Mouse (Mus musculus): ENCODE measurements around the gene Crtc1. TPM values are rescaled to one million over a fixed set of nuclear protein-coding genes. Genes with fewer than 3 reads are reported as not detected.

Gene Crtc1
- polyA plus RNA-seq, 1 experiment: 19.9 TPM

DNA sequence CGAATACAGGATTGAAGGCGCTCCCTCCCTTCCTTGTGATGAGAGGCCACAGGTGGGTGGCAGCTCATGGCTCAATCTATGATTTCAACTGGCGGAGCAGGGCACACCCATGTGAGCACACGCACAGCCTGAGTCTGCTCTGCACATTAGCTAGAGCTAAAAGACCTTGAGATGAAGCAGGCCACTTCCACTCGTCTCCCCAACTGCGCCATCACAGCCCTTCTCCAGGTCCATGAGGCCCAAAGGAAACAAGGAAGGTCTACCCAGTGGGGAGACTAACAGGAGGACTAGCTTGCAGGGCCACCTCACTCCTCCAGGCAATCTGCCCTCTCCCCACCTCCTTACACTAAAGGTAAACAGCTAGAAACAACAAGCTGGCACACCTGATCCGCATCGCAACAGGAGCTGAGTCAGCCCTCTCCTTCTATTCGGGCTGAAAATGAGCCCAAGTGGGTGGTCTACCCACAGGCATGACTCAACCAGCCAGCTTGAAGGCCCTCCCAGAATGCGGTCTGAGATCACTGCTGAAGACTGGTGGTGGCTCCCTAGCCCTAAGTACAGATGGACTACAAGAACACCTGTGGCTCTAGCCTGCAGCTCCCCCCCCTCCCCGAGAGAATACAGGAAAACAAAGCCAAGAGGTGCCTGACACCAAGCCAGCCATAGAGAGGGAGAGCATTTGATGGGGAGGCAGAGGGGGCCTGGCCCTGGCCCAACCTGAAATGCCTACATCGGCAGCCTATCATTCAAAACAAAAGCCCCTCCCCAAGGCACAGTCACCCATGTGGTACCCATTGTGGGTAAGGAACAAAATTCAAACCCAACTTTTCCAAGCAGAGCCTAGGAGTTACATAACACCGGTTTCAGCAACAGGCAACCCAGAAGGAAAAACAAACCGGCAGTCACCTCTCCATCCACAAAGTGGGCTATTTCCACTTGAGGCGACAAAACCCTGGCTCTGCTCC lies 88.1 kb downstream of the Crtc1 start:
- DNase-seq (ENCODE audit: low read depth): no peak

GRCm38 (mm10) chr8:70347860-70348420 lies 91.4 kb downstream of the Crtc1 start:
- no peak for DNase-seq (ENCODE audit: low read depth)

GRCm38 (mm10) chr8:70347443-70347842 lies 91.9 kb downstream of the Crtc1 start:
- DNase-seq (ENCODE audit: low read depth): no peak

DNA sequence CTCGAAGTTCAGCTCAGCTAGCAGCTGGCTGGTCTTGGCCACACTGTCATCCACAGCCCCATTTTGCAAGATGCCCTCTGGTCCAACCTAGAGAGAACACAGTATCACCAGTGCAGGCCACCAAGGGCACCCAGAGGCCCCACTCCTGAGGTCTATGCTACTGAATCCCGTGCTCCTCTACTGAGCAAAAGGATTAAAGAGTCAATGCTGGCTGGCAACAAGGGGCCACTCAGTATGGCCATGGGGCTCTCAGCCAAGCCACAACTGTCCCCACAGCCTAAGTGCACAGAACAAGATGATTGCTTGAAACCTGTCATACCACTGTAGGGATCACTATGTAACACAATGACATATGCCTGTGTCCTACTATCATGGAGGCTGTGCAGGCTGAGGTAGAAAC lies 95.1 kb downstream of the Crtc1 start:
- no peak for DNase-seq (ENCODE audit: low read depth)

GRCm38 (mm10) chr8:70343696-70344095 lies 95.7 kb downstream of the Crtc1 start:
- DNase-seq (ENCODE audit: low read depth): no peak

GRCm38 (mm10) chr8:70343076-70343475 lies 96.3 kb downstream of the Crtc1 start:
- no peak for DNase-seq (ENCODE audit: low read depth)

DNA sequence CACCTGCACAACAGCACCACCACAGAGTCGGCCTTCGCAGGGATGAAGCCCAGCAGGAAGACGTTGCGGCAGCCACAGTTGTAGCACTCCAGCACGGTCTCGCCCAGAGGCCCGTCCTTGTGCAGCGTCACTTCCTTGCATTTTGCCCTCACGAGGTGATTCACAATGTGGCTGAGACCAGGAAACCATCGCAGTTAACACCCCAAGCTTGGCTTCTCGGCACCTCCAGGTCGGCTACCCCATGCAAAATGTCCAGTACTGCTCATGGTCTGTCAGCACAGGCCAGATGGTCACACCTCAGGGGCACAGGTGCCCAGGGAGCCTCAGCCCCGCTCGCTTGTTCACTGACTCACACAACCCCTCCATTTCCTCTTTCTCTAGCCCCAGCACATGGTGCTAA lies 97.4 kb downstream of the Crtc1 start:
- no peak for DNase-seq (ENCODE audit: low read depth)

- DNase-seq (ENCODE audit: low read depth): no peak
These were observed 98.7 kb downstream of the Crtc1 start for GRCm38 (mm10) chr8:70340659-70341058.

DNA sequence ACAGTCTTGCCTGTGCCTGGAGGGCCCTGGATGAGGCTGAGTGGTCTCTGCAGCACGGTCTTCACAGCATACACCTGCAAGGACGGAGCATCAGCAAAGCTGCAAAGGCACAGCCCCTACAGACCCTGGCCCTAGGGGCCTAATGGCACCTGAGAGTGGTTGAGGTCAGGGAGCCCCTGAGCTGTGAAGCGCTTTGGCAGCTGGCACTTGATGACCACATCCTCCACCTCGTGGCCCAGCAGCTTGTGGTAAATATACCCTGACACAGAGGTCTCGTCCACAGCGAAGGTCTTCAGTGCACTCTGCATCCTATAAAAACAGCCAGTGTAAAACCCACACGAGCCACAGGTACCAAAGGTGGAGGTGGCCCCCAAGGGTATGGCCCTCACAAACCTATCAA lies 100.4 kb downstream of the Crtc1 start:
- no peak for DNase-seq (ENCODE audit: low read depth)

- no peak for DNase-seq (ENCODE audit: low read depth)
These were observed 106.5 kb downstream of the Crtc1 start for GRCm38 (mm10) chr8:70332878-70333202.

Other genes starting within 250 kb of the Crtc1 start
- 33.9 and 43.1 TPM in 2 replicates for gene Slc25a42, start 227.3 kb downstream of the Crtc1 start, polyA plus RNA-seq (2012; rRNA removed)
- gene Sugp2, start 205.4 kb downstream of the Crtc1 start, polyA plus RNA-seq (2012; rRNA removed): 31.4 and 42.5 TPM in 2 replicates
- gene Armc6, start 205.1 kb downstream of the Crtc1 start, polyA plus RNA-seq (2012; rRNA removed): 12.0 and 14.1 TPM in 2 replicates
- gene Homer3, start 156.8 kb downstream of the Crtc1 start, polyA plus RNA-seq (2012; rRNA removed): 55.2 and 64.2 TPM in 2 replicates
- 54.0 and 54.2 TPM in 2 replicates for gene Ddx49, start 137.1 kb downstream of the Crtc1 start, polyA plus RNA-seq (2012; rRNA removed)
- 491 and 497 TPM in 2 replicates for gene Cope, start 137.1 kb downstream of the Crtc1 start, polyA plus RNA-seq (2012; rRNA removed)
- 0.86 and 1.9 TPM in 2 replicates for gene Cers1, start 123.8 kb downstream of the Crtc1 start, polyA plus RNA-seq (2012; rRNA removed)
- 0.43 TPM in 1 of 2 replicates, not detected in the other for gene Gdf1, start 109.8 kb downstream of the Crtc1 start, polyA plus RNA-seq (2012; rRNA removed)
- 20.1 and 34.5 TPM in 2 replicates for gene Upf1, start 86.3 kb downstream of the Crtc1 start, polyA plus RNA-seq (2012; rRNA removed)
- 1.7 and 4.6 TPM in 2 replicates for gene Comp, start 66.0 kb downstream of the Crtc1 start, polyA plus RNA-seq (2012; rRNA removed)
- gene Klhl26, start 37.4 kb upstream of the Crtc1 start, polyA plus RNA-seq (2012; rRNA removed): 48.4 and 50.6 TPM in 2 replicates
- gene Tmem59l, start 47.8 kb upstream of the Crtc1 start, polyA plus RNA-seq (2012; rRNA removed): 0.35 and 0.53 TPM in 2 replicates
- gene Crlf1, start 53.6 kb upstream of the Crtc1 start, polyA plus RNA-seq (2012; rRNA removed): 5.5 and 6.9 TPM in 2 replicates
- gene Rex1bd, start 67.2 kb upstream of the Crtc1 start, polyA plus RNA-seq (2012; rRNA removed): 202 and 238 TPM in 2 replicates
- 662 and 697 TPM in 2 replicates for gene Uba52, start 71.2 kb upstream of the Crtc1 start, polyA plus RNA-seq (2012; rRNA removed)
- 399 and 446 TPM in 2 replicates for gene Fkbp8, start 88.1 kb upstream of the Crtc1 start, polyA plus RNA-seq (2012; rRNA removed)
- 92.8 and 107 TPM in 2 replicates for gene Kxd1, start 88.4 kb upstream of the Crtc1 start, polyA plus RNA-seq (2012; rRNA removed)
- 18.4 and 23.9 TPM in 2 replicates for gene Ell, start 99.9 kb upstream of the Crtc1 start, polyA plus RNA-seq (2012; rRNA removed)
- gene Isyna1, start 154.8 kb upstream of the Crtc1 start, polyA plus RNA-seq (2012; rRNA removed): 575 and 782 TPM in 2 replicates
- 188 and 229 TPM in 2 replicates for gene Ssbp4, start 169.3 kb upstream of the Crtc1 start, polyA plus RNA-seq (2012; rRNA removed)
- 8.4 and 9.6 TPM in 2 replicates for gene Lrrc25, start 176.6 kb upstream of the Crtc1 start, polyA plus RNA-seq (2012; rRNA removed)
- 4.5 and 5.5 TPM in 2 replicates for gene Gdf15, start 192.9 kb upstream of the Crtc1 start, polyA plus RNA-seq (2012; rRNA removed)
- gene Pgpep1, start 220.8 kb upstream of the Crtc1 start, polyA plus RNA-seq (2012; rRNA removed): 69.8 and 71.9 TPM in 2 replicates
- 90.7 and 91.6 TPM in 2 replicates for gene Lsm4, start 233.7 kb upstream of the Crtc1 start, polyA plus RNA-seq (2012; rRNA removed)

All from gonadal fat pad, adult 2 months (tissue).